Mouse (Mus musculus) embryo, embryonic 11.5 days (tissue): Measurements from ENCODE around the gene Ndufs7.
A peak's percentile ranks its signal among the peaks of the same experiment; 100 is the strongest.

Experiments used
- DNase-seq: peaks from one replicate; pipeline ENCODE4 v3.0.0-alpha.2; 2012; ENCODE audit warnings: low read depth, low spot score

Gene Ndufs7

DNA sequence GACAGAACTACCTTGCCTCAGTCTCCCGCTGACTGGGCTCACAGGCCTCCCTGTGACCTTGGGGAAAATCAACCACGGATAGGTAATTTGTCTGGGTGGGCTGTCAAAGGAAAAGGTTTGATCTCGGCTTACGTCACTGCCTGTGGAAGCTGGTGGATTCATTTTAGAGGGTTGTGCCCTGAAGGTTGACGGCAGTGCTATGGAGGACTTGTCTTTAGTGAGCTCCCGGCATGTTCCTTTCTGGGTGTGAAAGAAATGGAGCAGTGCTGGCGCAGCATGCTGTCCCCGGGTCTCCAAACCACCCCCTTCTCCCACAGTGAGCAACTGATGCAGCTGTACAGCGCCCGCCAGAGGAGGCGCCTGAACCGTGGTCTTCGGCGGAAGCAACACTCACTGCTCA lies 44.4 kb downstream of the Ndufs7 start:
- no peak for DNase-seq

GRCm38 (mm10) chr10:80294311-80294710 lies 45.4 kb downstream of the Ndufs7 start:
- DNase-seq, result no peak

- DNase-seq, result no peak
Measured at GRCm38 (mm10) chr10:80294788-80295303, 45.9 kb downstream of the Ndufs7 start.

DNA sequence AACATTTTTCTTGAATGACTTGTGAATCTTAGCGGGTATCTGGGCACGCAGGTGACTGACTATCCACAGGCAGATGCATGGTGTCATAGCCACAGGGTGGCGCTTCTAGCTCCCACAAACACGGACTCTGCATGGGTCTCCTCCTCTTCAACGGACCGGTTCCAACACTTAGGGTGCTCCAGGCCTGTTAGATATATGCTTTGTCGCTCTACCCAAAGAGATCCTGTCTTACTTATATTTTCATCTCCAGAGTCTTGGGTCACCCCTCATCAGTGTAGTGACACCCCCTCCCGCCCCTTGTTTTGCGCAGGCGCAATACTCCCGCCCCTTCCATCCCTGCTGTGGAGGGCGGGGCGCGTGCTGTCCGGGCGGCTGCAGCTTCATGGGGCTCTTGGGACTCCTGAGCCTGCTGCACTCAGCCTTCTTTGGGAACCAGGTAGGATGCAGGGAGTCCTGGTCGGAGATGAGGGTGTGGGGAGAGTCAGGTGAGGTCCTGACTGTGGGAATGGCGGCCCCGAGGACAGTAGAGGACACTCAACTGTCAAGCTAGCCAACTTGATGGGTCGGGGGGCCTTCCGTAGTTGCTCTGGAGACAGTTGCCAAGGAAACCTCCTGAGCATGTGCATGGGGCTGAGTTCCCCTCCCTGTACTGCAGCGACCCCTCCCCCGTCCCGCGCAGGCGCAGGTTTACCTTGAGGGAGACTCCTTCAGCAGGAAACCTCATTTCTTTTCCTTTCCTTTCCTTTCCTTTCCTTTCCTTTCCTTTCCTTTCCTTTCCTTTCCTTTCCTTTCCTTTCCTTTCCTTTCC lies 46.9 kb downstream of the Ndufs7 start, which contains the start of gene Apc2:
Apc2 (plus strand) TSS at position 360 of the 808 bp plus-strand sequence.
- peak; percentile 63 for DNase-seq

- no peak for DNase-seq
Measured at GRCm38 (mm10) chr10:80296824-80297223, 47.9 kb downstream of the Ndufs7 start.

DNA sequence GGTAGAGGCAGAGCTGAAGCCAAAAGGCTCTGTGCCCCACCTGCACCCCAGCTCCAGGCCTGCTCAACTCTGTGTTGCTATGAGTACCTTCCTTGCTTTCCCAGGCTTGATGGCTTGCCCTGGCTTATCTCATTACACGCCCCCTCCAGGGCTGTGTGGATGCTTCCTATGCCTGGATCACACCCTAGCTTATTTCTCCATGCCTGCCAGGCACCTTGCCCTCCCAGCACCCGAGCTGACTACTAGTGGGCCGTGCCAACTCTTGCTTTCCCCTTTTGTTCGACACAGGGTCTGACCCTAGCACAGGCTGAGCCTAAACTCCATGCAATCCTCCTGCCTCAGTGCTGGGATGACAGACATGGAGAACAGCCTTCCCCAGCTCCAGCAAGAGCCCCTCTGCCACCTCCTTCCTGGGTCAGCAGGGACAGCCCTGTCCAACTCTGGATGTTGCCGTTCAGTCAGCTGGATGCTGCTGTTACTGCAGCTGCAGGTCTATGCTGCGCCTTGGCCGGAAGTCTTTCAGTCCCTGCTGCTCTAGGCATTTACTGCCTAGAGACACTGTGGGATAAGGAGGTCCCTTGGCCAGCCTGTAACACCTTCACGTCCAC lies 48.7 kb downstream of the Ndufs7 start:
- no peak for DNase-seq

DNA sequence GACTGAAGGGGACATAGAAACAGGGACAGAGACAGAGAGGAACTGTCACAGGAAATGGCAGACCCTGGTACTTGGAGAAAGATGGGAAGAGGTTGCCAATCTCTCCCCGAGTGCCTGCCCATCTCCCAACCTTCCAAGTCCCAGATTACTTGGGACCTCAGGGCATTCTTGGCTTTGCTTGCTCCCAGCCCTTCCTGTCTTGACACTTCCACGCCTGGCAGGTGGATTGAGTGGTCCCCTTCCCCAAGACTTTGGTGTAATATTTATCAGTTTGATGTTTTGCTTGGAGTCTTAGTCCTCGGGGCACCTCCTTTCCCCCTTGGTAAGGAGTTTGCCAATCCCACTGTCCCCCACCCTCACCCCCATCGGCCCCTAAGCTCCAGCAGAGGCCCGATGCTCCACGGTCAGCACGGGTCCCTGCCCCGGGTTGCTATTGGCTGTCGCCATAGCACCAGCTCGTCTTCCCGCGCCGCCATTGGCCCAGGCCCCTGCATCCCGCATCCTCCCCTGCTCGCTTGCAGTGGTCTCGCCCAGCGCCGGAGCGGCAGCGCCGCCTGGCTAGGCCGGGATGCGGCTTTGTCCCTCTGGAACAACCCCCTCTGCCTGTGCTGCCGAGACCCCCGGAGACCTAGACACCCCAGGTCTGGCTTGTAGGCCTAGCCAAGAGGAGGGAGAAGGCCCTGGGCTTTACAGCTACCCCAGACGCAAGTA lies 49.8 kb downstream of the Ndufs7 start:
- DNase-seq, result peak; percentile 67

DNA sequence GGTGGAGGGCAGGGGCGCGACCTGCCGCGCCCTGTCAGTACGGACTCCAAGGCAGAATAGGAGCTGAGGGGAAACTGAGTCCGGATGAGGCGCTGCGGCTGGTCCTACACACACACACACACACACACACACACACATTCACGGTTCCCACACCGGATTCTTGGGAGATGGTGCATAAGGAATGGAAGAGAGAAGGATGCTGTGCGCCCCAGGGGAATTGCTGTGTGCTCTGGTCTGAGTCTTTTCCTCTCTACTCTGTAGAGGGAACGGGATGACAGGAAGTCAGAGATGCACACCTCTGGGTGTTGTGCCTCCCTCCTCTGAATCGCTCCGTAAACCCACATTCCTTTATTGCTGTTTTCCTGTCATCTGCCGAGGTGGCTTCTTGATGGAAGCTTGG lies 50.4 kb downstream of the Ndufs7 start:
- no peak for DNase-seq

DNA sequence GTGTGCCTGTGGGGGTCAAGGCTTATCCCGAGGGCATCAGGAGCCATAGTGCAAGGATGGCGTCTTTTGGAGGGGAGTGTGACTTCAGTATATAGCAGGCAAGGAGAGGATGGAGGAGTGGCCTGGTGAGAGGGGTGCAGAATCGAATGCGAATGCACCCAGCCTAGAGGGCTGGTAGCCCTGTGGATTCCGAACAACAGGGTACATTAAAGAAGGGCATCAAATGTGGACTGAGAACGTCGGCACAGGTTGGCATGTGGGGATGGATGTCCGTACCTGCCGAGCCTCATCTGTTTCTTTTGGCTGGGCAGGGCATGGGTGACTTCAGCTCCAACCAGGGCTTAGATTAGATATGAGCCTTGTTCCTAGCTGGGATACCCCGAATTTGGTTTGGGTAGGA lies 50.9 kb downstream of the Ndufs7 start:
- DNase-seq, result no peak

- DNase-seq, result no peak
Measured at GRCm38 (mm10) chr10:80300672-80301181, 51.8 kb downstream of the Ndufs7 start.

DNA sequence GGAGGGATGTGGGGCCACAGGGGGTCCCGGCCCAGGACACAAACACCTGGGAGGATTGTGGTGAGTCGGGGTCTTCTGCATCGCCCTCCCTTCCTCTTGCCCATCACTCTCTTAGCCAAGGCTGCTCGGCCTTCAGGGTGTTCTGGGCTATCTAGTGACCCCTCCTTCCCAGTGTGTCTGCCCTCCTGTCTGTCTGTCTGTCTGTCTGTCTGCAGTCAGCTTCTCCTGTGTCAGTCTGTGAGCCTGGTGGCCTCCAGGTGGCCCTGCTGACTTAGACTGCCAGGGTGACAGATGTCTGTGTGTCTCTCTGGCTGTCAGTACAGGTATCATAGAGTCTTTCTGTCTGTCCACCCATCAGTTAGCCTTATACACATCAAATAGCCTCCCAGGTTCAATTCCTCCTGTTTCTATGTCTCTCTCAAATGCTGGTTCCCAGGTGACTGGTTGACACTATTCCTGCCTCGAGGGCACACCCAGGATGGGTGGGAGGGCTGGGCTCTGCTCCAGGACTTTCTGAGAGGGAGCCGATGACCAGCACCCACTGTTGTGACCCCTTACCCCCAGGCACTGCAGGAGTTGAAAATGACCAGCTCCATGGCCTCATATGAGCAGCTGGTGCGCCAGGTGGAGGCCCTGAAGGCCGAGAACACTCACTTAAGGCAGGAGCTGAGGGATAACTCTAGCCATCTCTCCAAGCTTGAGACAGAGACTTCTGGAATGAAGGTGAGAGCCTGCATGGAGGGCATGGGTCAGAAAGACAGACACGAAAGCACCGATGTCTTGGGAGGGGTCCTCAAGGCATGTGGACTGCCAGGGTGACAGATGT lies 52.5 kb downstream of the Ndufs7 start:
- DNase-seq, result no peak

DNA sequence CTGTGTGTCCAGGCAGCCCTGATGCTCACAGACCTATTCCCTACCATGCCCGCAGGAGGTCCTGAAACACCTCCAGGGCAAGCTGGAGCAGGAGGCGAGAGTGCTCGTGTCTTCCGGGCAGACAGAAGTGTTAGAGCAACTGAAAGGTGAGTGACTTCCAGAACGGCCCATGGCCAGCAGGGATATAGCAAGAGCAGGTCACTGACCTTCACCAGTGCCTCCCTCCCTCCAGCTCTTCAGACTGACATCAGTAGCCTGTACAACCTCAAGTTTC lies 53.1 kb downstream of the Ndufs7 start:
- no peak for DNase-seq

DNA sequence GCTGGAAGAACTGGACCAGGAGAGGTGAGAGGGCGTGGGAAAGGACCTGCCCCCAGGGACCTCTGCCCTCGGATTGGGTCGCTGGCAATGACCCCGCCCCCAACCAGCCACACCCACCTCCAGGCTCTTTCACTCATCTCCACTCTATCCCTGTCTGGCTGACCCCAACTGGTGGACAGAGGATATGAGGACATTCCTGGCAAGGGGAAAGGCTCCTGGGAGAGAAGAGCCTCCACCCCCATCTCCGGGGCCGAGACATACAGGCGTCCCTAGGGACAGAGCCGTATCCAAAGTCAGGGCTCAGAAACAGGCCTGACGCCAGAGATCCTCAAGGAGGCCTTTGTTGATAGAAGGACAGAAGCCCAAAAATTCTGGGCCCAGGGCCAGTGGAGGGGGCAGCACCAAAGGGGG lies 53.6 kb downstream of the Ndufs7 start:
- DNase-seq, result no peak

DNA sequence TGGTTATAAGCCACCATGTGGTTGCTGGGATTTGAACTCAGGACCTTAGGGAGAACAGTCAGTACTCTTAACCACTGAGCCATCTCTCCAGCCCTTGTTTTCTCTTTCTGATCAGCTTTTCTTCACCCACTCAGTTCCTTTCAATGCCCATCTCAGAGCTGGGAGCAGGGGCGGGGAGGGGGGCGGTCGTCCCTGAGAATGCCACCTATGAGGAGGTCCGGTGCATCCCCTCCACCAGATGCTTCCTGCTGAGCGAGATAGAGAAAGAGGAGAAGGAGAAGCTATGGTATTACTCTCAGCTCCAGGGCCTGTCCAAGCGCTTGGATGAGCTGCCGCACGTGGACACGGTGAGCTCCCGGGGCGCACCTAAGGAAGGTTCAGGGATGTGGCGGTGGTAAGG lies 55.5 kb downstream of the Ndufs7 start:
- DNase-seq, result no peak

- DNase-seq, result no peak
Measured at GRCm38 (mm10) chr10:80304862-80305261, 55.9 kb downstream of the Ndufs7 start.
